Mouse (Mus musculus) lung, postnatal 25 days (tissue): ENCODE data around the gene Atg10.

Experiments used
- DNase-seq: peaks from one replicate; pipeline ENCODE4 v3.0.0; 2022; ENCODE audit warnings: low spot score

Gene Atg10

DNA sequence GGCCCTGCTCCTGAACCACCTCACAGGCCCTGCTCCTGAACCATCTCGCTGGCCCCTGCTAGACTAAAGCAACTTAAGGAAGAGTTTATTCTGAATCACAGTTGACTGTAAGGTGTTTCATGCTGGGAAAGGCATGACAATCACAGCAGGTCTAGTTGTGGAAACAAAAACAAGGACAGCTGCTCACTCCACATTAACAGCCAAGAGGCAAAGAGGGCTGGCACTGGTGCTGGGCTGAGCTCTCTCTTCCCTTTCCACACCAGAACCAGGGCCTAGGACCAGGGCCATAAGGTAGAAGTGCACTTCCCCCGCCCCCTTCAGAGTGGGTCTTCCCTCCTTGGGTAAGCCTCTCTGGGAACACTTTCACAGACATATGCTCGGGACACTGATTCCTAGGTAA is 48.4 kb downstream of the Atg10 start:
- DNase-seq: no peak

GRCm38 (mm10) chr13:91171766-91172491 is 51.8 kb downstream of the Atg10 start:
- DNase-seq: no peak

DNA sequence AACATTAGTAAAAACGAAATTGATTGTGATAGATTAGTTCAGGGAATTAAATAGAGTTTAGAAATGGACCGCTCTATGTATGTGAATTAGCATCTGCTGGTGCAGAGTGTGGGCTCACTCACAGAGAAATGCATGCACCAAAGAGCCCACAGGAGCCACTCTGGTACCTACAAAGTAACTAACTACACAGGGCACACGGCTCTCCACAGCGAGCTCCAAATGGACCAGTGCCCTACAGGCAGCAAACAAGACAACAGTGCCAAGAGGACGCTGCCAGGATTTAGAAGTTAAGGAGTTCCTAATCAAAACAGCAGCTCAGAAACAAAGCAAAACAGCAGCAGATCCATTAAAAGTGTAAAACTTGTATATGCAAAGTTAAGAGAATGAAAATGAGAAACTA is 52.6 kb downstream of the Atg10 start:
- no peak for DNase-seq

DNA sequence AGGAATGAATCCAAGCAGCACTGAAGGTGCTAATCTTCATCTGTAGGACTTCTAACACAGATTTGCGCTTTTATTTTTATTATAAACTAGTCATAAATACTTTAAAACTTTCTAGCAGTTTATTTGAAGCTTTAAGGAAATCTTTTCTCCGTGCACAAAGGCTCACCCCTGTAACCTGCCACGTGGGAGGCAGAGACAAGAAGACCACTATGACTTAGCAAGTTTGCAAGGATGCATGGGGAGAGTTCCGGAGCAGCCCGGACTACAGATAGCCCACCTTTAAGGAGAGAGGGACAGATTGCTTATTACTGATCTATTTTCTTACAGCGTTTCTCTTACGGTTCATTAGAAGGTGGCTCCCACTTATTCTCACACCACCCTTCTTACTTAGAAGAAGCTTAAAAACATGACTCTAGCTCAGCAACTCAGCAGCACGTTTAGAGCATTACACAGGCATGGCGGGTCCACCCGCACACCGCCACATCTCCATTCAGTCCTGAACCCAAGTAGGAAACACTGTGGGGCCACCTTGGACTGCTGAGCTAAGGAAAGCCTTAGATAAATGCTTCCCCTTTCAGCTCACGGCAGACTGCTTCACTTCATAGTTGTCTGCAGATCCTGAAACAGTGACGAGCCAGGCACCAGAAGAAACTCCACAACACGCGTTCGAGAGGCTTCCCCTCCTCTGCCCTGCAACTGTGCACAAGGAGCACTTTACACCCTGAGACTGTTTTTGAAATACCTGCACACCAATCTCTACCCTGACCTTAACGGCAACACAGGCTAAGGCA is 54.0 kb downstream of the Atg10 start:
- no peak for DNase-seq

- DNase-seq: no peak
Measured at GRCm38 (mm10) chr13:91168486-91168885, 55.3 kb downstream of the Atg10 start.

- DNase-seq: no peak
Measured at GRCm38 (mm10) chr13:91167561-91167960, 56.2 kb downstream of the Atg10 start.

GRCm38 (mm10) chr13:91166286-91166685 is 57.5 kb downstream of the Atg10 start:
- DNase-seq: peak; percentile 13

- peak; percentile 24 for DNase-seq
Measured at GRCm38 (mm10) chr13:91165200-91165599, 58.6 kb downstream of the Atg10 start.

- no peak for DNase-seq
Measured at GRCm38 (mm10) chr13:91163292-91163691, 60.5 kb downstream of the Atg10 start.

GRCm38 (mm10) chr13:91162452-91162851 is 61.3 kb downstream of the Atg10 start:
- DNase-seq: peak; percentile 28

DNA sequence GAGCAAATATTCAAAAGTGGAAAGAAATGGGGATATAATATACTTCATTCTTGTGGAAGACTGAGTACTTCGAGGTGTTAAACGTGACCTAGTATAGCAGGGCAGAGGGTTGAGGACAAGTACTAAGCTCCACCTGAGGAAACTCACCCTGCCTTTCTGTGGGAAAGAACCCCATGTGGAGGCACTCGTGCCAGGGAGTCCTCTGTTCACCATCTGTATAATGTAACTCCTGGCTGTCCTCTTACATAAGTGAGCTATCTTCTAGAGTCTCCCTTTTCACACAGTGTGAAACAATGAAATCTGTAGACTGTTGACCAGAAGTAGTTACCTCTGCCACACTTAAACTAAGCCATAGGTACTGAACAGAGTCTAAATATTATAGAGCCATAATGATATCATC is 63.2 kb downstream of the Atg10 start:
- no peak for DNase-seq

- DNase-seq: no peak
Measured at GRCm38 (mm10) chr13:91159881-91160280, 63.9 kb downstream of the Atg10 start.

DNA sequence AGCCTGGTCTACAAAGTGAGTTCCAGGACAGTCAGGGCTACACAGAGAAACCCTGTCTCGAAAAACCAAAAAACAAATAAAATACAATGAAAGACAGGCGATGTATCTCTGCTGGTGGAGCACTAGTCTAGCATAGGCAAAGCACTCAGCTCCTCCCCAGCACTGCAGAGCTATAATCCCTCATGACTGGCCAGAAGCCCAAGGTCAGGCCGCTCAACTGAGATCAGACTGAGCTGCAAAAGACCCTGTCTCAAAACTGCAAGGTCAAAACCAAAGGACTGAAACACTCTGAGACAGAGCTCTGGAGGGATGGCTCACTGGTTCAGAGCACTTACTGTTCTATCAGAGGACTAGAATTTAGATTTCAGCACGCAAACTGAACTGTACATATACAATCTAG is 65.8 kb downstream of the Atg10 start:
- no peak for DNase-seq

DNA sequence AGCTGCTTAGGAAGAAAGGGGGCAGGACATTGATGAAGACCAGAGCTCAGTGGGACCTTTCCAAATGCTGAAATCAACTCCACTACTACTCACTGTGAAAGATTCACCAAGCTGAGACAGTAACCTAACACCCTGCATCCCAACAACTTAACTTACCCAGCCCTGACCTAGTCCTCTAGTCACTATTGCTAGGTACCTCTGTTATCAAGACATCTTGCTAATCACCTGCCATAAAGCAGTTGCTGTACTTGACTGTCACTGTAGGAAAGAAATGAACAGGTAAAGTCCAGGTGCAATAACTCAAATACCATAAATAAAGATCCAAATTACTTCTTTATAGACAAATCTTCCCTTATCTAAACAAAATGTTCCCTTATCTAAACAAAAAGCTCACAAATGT is 66.3 kb downstream of the Atg10 start:
- no peak for DNase-seq

DNA sequence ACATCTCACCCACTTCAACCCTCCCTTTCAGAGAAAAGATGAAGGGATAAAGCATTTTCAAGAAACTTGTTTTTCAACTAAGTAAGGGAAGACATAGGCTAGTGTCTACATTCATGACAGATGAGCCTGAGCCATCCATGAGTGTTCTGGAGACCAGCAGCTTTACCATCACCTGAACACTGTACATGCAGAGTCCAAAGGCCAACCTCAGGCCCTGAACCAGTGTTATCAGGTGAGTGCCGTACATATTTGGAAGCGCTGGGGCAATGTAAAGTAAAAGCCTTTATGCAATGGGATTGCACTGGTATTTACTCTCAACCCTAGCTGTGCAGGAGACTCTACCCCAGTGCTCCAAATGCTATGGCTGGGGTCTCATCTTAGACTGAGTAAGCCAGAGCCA is 66.8 kb downstream of the Atg10 start:
- no peak for DNase-seq

- no peak for DNase-seq
Measured at GRCm38 (mm10) chr13:91156308-91156707, 67.5 kb downstream of the Atg10 start.

DNA sequence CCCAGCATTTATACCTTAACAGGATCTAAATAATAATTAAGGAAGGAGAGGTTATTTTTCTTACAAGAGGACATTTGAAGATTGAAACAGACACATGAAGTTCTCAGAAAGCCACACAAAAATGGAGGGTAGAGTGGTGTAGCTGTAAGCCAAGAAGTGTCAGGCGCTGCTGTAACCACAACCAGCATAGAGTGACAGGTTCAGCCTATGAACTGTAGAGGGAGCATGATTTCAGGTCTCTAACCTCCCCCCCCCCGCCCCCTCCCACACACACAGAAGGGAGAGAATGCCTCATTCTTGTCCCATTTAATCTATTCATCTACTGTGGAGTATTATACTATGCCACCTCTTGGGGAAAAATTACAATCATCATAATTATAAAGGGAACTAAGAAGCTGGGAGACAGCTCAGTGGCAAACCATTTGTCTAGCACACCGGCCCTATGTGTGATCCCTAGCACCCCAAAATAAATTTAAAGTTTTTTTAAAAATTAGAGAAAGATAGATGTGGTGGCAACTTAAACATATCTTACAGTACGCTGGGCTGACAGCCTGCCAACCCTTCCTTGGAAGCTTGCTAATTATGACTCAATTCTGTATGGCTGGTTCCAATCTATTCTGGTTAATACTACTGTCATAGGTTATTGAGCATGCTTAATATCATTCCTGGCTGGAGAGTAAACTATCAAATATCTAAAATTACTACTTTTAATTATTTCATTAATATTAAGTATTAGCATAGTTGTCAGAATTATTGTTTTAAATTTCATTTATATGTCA is 68.2 kb downstream of the Atg10 start:
- DNase-seq: no peak

GRCm38 (mm10) chr13:91154622-91155021 is 69.1 kb downstream of the Atg10 start:
- no peak for DNase-seq

GRCm38 (mm10) chr13:91136337-91136736 is 87.4 kb downstream of the Atg10 start:
- DNase-seq: no peak

DNA sequence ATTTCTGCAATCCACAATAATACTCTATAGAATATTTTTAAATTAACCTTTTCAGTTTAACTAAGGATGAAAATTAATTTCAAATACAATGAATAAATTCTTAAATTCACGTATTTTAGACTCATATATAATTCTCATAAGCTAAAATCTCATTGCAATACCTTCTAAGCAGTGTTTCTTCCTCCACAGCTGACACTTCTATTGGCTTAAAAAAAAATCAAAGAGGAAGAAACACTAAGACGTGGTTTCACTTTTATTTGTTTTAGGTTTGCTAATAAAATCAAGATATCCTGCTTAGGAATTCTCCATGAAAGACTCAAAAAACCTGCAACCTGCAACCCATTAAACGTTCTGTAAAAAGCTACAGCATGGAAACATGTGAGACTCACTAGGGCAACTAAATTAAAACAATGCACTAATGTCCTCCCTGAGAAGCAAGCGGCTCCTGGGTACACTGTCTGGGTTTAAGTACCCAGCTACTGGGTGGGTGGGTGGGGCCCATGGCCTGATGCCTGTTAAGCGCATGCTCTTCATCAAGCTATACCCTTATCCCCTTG is 90.4 kb downstream of the Atg10 start:
- DNase-seq: no peak

GRCm38 (mm10) chr13:91129071-91129470 is 94.7 kb downstream of the Atg10 start:
- no peak for DNase-seq

GRCm38 (mm10) chr13:91128581-91128980 is 95.2 kb downstream of the Atg10 start:
- DNase-seq: no peak
